Mouse (Mus musculus) hindbrain, embryonic 16.5 days (tissue): Measurements from ENCODE around the gene Abcc8. TPM values are rescaled to one million over a fixed set of nuclear protein-coding genes. Genes with fewer than 3 reads are reported as not detected.

Experiments used
- ATAC-seq: fragments of 200-750 bp; cut with Nextera tagmentation; 2 replicates; pipeline ENCODE4 v1.8.0; 2017; ENCODE audit warnings: moderate TSS enrichment, moderate library complexity
- H3K27ac ChIP-seq: fragments of 300-500 bp; sonication (generic); 2 replicates; pipeline ENCODE4 v1.5.1; 2014; ENCODE audit warnings: low read depth, mild to moderate bottlenecking, control low read depth, low read length, moderate library complexity
- H3K27me3 ChIP-seq: fragments of 300-500 bp; sonication (generic); replicated peaks from 2 replicates; pipeline ENCODE4 v1.6.1; 2014; ENCODE audit warnings: low read length; ENCODE audit not compliant: control insufficient read depth, insufficient read depth
- H3K36me3 ChIP-seq: fragments of 300-500 bp; sonication (generic); 2 replicates; pipeline ENCODE4 v1.6.1; 2014; ENCODE audit warnings: mild to moderate bottlenecking, low read length, moderate library complexity, mixed read lengths; ENCODE audit not compliant: control insufficient read depth, insufficient read depth
- H3K4me1 ChIP-seq: fragments of 300-500 bp; sonication (generic); 2 replicates; pipeline ENCODE4 v1.6.1; 2014; ENCODE audit warnings: low read depth, low read length; ENCODE audit not compliant: control insufficient read depth, insufficient read depth
- H3K4me2 ChIP-seq: fragments of 300-500 bp; sonication (generic); 2 replicates; pipeline ENCODE4 v1.6.1; 2014; ENCODE audit warnings: mild to moderate bottlenecking, low read length, control low read depth, moderate library complexity
- H3K4me3 ChIP-seq: fragments of 300-500 bp; sonication (generic); 2 replicates; pipeline ENCODE4 v1.5.1; 2014; ENCODE audit warnings: mild to moderate bottlenecking, low read length, control low read depth, moderate library complexity
- H3K9ac ChIP-seq: fragments of 300-500 bp; sonication (generic); 2 replicates; pipeline ENCODE4 v1.6.1; 2014; ENCODE audit warnings: low read depth, mild to moderate bottlenecking, control low read depth, low read length, moderate library complexity
- H3K9me3 ChIP-seq: fragments of 300-500 bp; sonication (generic); 2 replicates; pipeline ENCODE4 v1.6.1; 2014; ENCODE audit warnings: mild to moderate bottlenecking, low read length, moderate library complexity; ENCODE audit not compliant: control insufficient read depth
- WGBS: fragments of 180-500 bp; shearing (Covaris S2); extraction: QIAGEN DNeasy Blood & Tissue Kit; methylation state at CpG from one replicate; pipeline ENCODE4 v1.1.7; 2014; 5-methylcytosine and 5-hydroxymethylcytosine counted together
- polyA plus RNA-seq: library from polyadenylated mRNA; unstranded; fragments of >200 nt; fragmentation: Nextera tagmentation; extraction: Ambion mirVana; gene quantifications from 2 replicates; pipeline ENCODE4 v1.2.1, GENCODE M21; 2015

Abcc8 gene
- polyA plus RNA-seq, 1 experiment from 2014 or later = 12.0 TPM

DNA sequence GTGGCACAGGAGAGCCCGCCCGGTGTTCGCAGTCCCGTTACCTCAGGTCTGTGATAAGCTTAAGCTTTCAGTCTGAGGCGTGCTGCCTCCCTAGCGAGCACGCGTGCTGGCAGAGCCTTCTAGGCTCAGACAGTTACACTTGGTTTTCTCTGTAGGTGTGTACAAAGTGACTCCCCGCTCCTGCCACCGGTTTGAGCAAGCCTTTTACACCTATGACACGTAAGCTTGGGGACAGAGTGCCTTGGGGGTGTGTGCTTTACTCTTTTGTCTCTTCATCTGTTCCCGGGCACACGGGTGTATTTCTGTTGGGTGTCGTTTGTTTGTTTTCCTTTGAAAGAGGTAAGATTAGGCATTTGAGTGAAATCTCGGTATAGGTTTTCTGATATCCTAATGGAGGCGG, 118.2 kb downstream of the Abcc8 start:
- Histone ChIP-seq H3K4me1 (no peaks in the 10 kb centered on the region), H3K36me3 (peaks cover 49% of the 10 kb centered on the region), H3K27ac (no peak overlapping the region), H3K4me3 (no peak overlapping the region), H3K4me2 (no peak overlapping the region), H3K9me3 (no peaks in the 10 kb centered on the region), H3K27me3 (no peaks in the 10 kb centered on the region), H3K9ac (no peak overlapping the region)
- 97% methylated on average over 16 of the region's 16 CpGs for WGBS
- ATAC-seq = no peak

- H3K9me3 ChIP-seq = no peaks in the 10 kb centered on the region
- no peak for ATAC-seq
- H3K4me2 ChIP-seq = no peak overlapping the region
- H3K4me3 ChIP-seq = no peak overlapping the region
- H3K27me3 ChIP-seq = no peaks in the 10 kb centered on the region
- no peak overlapping the region for H3K27ac ChIP-seq
- no peaks in the 10 kb centered on the region for H3K4me1 ChIP-seq
- WGBS = 94% methylated on average over 8 of the region's 8 CpGs
- H3K9ac ChIP-seq = no peak overlapping the region
- H3K36me3 ChIP-seq = peaks cover 41% of the 10 kb centered on the region
These were observed 119.1 kb downstream of the Abcc8 start for GRCm38 (mm10) chr7:46060688-46061087.

DNA sequence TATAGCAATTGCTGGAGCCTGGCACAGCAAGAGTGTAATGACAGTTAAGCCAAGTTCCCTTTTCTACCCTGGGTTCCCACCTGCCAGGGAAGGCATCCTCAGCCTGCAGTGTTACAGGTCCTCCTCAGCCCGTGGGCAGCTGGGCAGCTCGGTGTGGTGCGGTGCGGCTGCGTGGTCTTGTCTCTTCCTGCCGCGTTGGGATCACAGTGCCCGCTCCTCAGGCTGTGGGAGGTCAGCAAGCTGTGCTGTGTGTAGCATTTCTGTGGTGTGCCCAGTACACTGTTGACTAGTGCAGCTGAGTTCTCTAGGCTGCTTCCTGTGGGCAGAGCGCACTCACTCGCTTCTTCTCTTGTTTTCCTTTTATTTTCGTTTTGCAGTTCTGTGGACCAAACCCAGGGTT, 121.0 kb downstream of the Abcc8 start:
- Histone ChIP-seq H3K27ac (no peak overlapping the region), H3K9me3 (no peaks in the 10 kb centered on the region), H3K36me3 (peaks cover 53% of the 10 kb centered on the region), H3K27me3 (no peaks in the 10 kb centered on the region), H3K4me3 (no peak overlapping the region), H3K9ac (no peak overlapping the region), H3K4me2 (no peak overlapping the region), H3K4me1 (no peaks in the 10 kb centered on the region)
- 82% methylated on average over 11 of the region's 11 CpGs for WGBS
- no peak for ATAC-seq

Other genes starting within 250 kb of the Abcc8 start
- 0.53 and 1.0 TPM in 2 replicates for gene Abcc6, start 149.7 kb downstream of the Abcc8 start, polyA plus RNA-seq
- 47.3 TPM in 2 replicates for gene Nomo1, start 146.3 kb downstream of the Abcc8 start, polyA plus RNA-seq
- gene Kcnj11, start 79.3 kb downstream of the Abcc8 start, polyA plus RNA-seq = 3.5 and 3.7 TPM in 2 replicates
- gene Ush1c, start 58.5 kb upstream of the Abcc8 start, polyA plus RNA-seq = 2.5 and 2.6 TPM in 2 replicates
- 0.03 and 0.06 TPM in 2 replicates for gene Otog, start 61.0 kb upstream of the Abcc8 start, polyA plus RNA-seq
- gene Myod1, start 196.4 kb upstream of the Abcc8 start, polyA plus RNA-seq = 0.19 and 1.9 TPM in 2 replicates
- gene Kcnc1, start 216.5 kb upstream of the Abcc8 start, polyA plus RNA-seq = 13.4 and 14.5 TPM in 2 replicates